Mouse (Mus musculus) forebrain, embryonic 13.5 days (tissue): Measurements from ENCODE around the gene Rxra. TPM values are rescaled to one million over a fixed set of nuclear protein-coding genes. Genes with fewer than 3 reads are reported as not detected.

ENCODE experiments used
- ATAC-seq: fragments of 200-750 bp; cut with Nextera tagmentation; 2 replicates; pipeline ENCODE4 v1.8.0; 2017
- H3K27ac ChIP-seq: fragments of 300-500 bp; sonication (generic); 2 replicates; pipeline ENCODE4 v1.5.1; 2015; ENCODE audit warnings: inconsistent platforms, mild to moderate bottlenecking, moderate library complexity
- H3K27me3 ChIP-seq: fragments of 300-500 bp; sonication (generic); 2 replicates; pipeline ENCODE4 v1.6.1; 2015; ENCODE audit warnings: mild to moderate bottlenecking, inconsistent platforms
- H3K36me3 ChIP-seq: fragments of 300-500 bp; sonication (generic); 2 replicates; pipeline ENCODE4 v1.6.1; 2015; ENCODE audit warnings: mild to moderate bottlenecking, inconsistent platforms; ENCODE audit not compliant: poor library complexity, severe bottlenecking
- H3K4me1 ChIP-seq: fragments of 300-500 bp; sonication (generic); 2 replicates; pipeline ENCODE4 v1.6.1; 2015; ENCODE audit warnings: inconsistent platforms
- H3K4me2 ChIP-seq: fragments of 300-500 bp; sonication (generic); 2 replicates; pipeline ENCODE4 v1.6.1; 2015; ENCODE audit warnings: inconsistent platforms, mild to moderate bottlenecking, moderate library complexity
- H3K4me3 ChIP-seq: fragments of 300-500 bp; sonication (generic); 2 replicates; pipeline ENCODE4 v1.5.1; 2015; ENCODE audit warnings: mild to moderate bottlenecking, inconsistent platforms
- H3K9ac ChIP-seq: fragments of 300-500 bp; sonication (generic); 2 replicates; pipeline ENCODE4 v1.6.1; 2015; ENCODE audit warnings: mild to moderate bottlenecking, inconsistent platforms
- H3K9me3 ChIP-seq: fragments of 300-500 bp; sonication (generic); replicated peaks from 2 replicates; pipeline ENCODE4 v1.6.1; 2016; ENCODE audit warnings: inconsistent platforms
- WGBS: fragments of 180-500 bp; shearing (Covaris S2); methylation state at CpG from one replicate; pipeline ENCODE4 v1.1.7; 2015; 5-methylcytosine and 5-hydroxymethylcytosine counted together
- polyA plus RNA-seq: library from polyadenylated mRNA; unstranded; fragments of >200 nt; fragmentation: Nextera tagmentation; extraction: Ambion mirVana; gene quantifications from 2 replicates; pipeline ENCODE4 v1.2.1, GENCODE M21; 2015

Gene Rxra
- polyA plus RNA-seq, 1 experiment from 2014 or later: 4.3 TPM

DNA sequence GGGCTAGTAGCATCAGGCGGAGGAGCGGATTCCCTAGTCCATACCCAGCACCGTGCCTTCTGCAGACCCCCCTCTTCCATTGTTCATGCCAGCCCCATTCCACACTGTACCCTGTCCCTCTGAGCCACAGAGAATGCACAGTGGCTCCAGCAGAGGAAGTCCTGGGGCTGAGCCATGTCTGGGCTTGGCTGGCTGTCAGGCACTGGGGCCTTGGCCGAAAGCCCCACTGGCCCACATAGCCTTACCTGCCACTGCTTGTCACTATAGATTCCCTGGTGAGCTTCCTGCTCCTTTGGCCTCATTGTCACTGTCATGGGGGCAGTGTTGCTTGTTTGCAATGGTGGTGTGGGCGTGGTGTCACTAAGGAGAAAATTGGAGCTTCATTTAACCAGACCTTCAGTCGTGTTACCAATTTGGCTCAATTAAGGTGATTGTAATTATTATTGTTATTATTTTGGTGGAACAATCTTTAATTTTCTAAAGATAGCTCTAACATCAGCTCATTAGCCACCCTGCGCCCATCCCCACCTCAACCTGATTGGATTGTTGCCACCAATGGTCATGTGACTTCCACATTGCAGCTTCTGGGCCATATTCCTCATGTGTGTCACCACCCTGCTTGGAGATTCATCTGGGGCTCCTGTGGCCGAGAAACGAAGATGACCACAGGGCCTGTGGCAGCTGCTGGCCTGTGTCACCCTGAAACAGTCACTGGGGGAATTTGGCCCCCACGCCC is 85.2 kb downstream of the Rxra start:
- peaks cover 3% of the 10 kb centered on the region; the same call in 1 of the 2 replicates for H3K27me3 ChIP-seq
- H3K4me3 ChIP-seq: no peak overlapping the region
- H3K36me3 ChIP-seq: peaks cover 21% of the 10 kb centered on the region
- H3K27ac ChIP-seq: no peak overlapping the region
- ATAC-seq: no peak
- no peaks in the 10 kb centered on the region for H3K9me3 ChIP-seq
- H3K4me2 ChIP-seq: no peak overlapping the region
- 88% methylated on average over 10 of the region's 10 CpGs for WGBS
- H3K9ac ChIP-seq: no peak overlapping the region
- H3K4me1 ChIP-seq: peaks cover 43% of the 10 kb centered on the region

DNA sequence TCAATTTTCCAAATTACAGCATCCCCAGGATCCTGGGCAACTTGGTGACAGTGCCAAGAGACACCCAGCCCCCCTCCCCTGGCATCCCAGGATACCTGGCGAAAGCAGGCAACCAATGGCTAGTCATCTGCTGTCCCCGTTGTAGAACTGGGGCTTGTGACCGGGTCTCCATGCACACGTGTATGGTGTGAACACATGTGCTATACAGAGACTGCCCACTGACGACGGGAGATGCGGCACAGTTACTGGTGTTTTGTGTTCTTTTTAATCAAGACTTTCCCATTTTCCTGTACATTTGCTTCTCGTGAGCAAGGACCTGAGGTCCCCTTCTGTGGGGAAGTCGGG is 85.7 kb downstream of the Rxra start:
- H3K27me3 ChIP-seq: peaks cover 4% of the 10 kb centered on the region; the same call in 1 of the 2 replicates
- no peak overlapping the region for H3K9ac ChIP-seq
- no peak overlapping the region for H3K4me3 ChIP-seq
- H3K36me3 ChIP-seq: peaks cover 18% of the 10 kb centered on the region
- no peak overlapping the region for H3K27ac ChIP-seq
- no peak overlapping the region for H3K4me2 ChIP-seq
- H3K4me1 ChIP-seq: peaks cover 43% of the 10 kb centered on the region
- no peaks in the 10 kb centered on the region for H3K9me3 ChIP-seq
- 88% methylated on average over 9 of the region's 9 CpGs for WGBS
- no peak for ATAC-seq

DNA sequence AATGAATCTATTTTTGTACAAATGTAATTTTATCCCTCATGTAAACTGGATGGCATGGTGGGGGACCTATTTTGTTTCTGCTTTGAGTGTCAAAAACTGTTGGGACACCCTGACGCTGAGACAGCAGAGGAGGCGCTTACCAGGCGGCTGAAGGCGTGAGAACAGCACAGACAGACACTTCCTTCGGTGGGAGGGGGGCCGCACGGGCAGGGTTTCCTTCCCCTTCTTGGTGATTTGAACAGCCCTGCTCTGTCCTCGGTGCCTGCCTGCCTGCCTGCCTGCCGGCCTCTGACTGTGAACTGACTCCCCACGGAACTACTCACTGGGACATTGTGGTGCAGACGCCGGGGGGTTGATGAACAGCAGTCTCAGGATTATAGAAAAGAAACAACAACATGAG is 86.3 kb downstream of the Rxra start:
- WGBS: 62% methylated on average over 12 of the region's 12 CpGs
- Histone ChIP-seq H3K36me3 (peaks cover 18% of the 10 kb centered on the region), H3K9me3 (no peaks in the 10 kb centered on the region), H3K27ac (no peak overlapping the region), H3K9ac (no peak overlapping the region), H3K4me2 (no peak overlapping the region), H3K4me3 (no peak overlapping the region), H3K4me1 (peaks cover 40% of the 10 kb centered on the region), H3K27me3 (peaks cover 4% of the 10 kb centered on the region; the same call in 1 of the 2 replicates)
- no peak for ATAC-seq

GRCm38 (mm10) chr2:27762920-27763780 is 86.9 kb downstream of the Rxra start:
- Histone ChIP-seq H3K4me3 (no peak overlapping the region), H3K27ac (no peak overlapping the region), H3K9ac (peak overlapping the region; percentile 21; the same call in 1 of the 2 replicates), H3K9me3 (no peaks in the 10 kb centered on the region), H3K4me1 (peaks cover 33% of the 10 kb centered on the region), H3K36me3 (peaks cover 18% of the 10 kb centered on the region), H3K27me3 (peaks cover 4% of the 10 kb centered on the region; the same call in 1 of the 2 replicates), H3K4me2 (no peak overlapping the region)
- WGBS: 75% methylated on average over 14 of the region's 14 CpGs
- ATAC-seq: no peak

GRCm38 (mm10) chr2:27764256-27764936 is 88.2 kb downstream of the Rxra start:
- peaks cover 21% of the 10 kb centered on the region for H3K4me1 ChIP-seq
- no peak overlapping the region for H3K4me2 ChIP-seq
- H3K27me3 ChIP-seq: peaks cover 9% of the 10 kb centered on the region; the same call in 1 of the 2 replicates
- H3K4me3 ChIP-seq: no peak overlapping the region
- no peak overlapping the region for H3K27ac ChIP-seq
- no peak overlapping the region for H3K9ac ChIP-seq
- peaks cover 14% of the 10 kb centered on the region for H3K36me3 ChIP-seq
- ATAC-seq: peak; percentile 54
- 17% methylated on average over 6 of the region's 6 CpGs for WGBS
- H3K9me3 ChIP-seq: no peaks in the 10 kb centered on the region

DNA sequence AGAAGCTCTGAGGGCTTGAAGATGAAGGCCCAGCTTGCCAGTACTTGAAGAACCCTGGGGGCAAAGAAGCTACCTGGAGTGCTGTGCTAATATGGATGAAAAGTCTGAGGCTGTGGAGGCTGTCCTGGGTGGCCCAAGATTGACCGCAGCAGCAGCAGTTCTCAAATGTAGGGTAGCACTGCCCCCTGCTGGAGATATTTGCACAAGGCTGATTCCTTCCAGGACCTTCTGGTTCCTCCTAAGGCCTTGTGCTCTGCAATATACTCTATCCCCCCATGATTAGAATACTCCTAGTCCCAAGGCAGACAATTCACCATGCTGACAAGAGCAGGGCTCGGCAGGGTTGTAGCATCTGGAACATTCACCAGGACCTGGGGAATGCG is 88.7 kb downstream of the Rxra start:
- H3K9ac ChIP-seq: no peak overlapping the region
- WGBS: 30% methylated on average over 3 of the region's 3 CpGs
- peaks cover 17% of the 10 kb centered on the region for H3K4me1 ChIP-seq
- no peak overlapping the region for H3K27ac ChIP-seq
- peak; percentile 74 for ATAC-seq
- no peak overlapping the region for H3K4me3 ChIP-seq
- no peaks in the 10 kb centered on the region for H3K9me3 ChIP-seq
- H3K4me2 ChIP-seq: no peak overlapping the region
- peaks cover 9% of the 10 kb centered on the region for H3K36me3 ChIP-seq
- H3K27me3 ChIP-seq: peaks cover 13% of the 10 kb centered on the region

DNA sequence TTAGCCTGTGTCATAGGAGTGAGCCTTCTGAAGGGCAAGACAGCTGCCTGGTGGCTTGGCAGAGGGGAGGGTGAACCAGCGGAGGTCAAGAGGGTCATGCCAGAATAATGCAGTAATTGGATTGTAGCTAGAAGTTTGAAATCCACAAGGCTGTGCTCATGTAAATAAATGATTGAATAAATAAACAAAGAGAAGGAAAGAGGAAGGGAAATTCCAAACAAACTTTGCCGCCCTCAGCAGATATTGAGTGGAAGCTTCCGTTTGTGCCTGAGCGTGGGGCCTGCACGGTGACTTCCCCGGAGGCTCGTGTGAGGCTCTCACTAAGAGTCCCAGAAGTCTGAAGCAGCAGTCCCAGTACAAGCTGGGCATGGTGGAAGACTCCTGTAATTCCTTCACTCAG is 91.5 kb downstream of the Rxra start:
- H3K9me3 ChIP-seq: no peaks in the 10 kb centered on the region
- ATAC-seq: no peak
- peaks cover 13% of the 10 kb centered on the region for H3K27me3 ChIP-seq
- no peak overlapping the region for H3K27ac ChIP-seq
- no peak overlapping the region for H3K4me2 ChIP-seq
- H3K4me3 ChIP-seq: no peak overlapping the region
- H3K36me3 ChIP-seq: no peaks in the 10 kb centered on the region
- peaks cover 7% of the 10 kb centered on the region for H3K4me1 ChIP-seq
- WGBS: 70% methylated on average over 7 of the region's 7 CpGs
- H3K9ac ChIP-seq: no peak overlapping the region

DNA sequence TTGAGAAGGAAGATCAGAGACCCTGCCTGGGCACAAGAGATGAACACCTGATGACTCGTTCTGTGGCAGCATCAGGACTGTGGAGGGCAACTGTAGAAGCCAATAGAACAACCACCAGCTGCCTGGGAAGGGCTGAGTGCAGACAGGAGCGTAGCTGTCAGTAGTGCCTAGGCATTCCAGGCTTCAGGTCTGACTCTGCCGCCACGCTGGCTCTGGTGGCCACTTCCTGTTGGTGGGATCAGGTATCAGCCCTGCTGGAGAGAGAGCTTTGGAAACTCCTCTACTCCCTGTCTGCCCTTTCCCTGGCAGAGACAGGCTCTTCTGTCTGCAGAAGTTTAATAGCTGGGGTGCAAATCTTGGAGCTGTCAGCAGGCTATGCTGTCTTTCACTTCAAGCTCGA is 93.5 kb downstream of the Rxra start:
- H3K36me3 ChIP-seq: no peaks in the 10 kb centered on the region
- no peak overlapping the region for H3K4me2 ChIP-seq
- H3K4me3 ChIP-seq: no peak overlapping the region
- no peaks in the 10 kb centered on the region for H3K4me1 ChIP-seq
- H3K27me3 ChIP-seq: peaks cover 13% of the 10 kb centered on the region
- WGBS: 51% methylated on average over 5 of the region's 5 CpGs
- H3K9me3 ChIP-seq: no peaks in the 10 kb centered on the region
- no peak overlapping the region for H3K27ac ChIP-seq
- ATAC-seq: no peak
- H3K9ac ChIP-seq: no peak overlapping the region

- 7% methylated on average over 4 of the region's 4 CpGs for WGBS
- Histone ChIP-seq H3K36me3 (no peaks in the 10 kb centered on the region), H3K27me3 (peaks cover 13% of the 10 kb centered on the region), H3K9ac (no peak overlapping the region), H3K9me3 (no peaks in the 10 kb centered on the region), H3K4me1 (no peaks in the 10 kb centered on the region), H3K4me3 (no peak overlapping the region), H3K4me2 (no peak overlapping the region), H3K27ac (no peak overlapping the region)
- peak; percentile 41; the same call in 1 of the 2 replicates for ATAC-seq
Observed at GRCm38 (mm10) chr2:27770205-27770604, 94.0 kb downstream of the Rxra start.

- no peaks in the 10 kb centered on the region for H3K9me3 ChIP-seq
- no peaks in the 10 kb centered on the region for H3K4me1 ChIP-seq
- H3K27ac ChIP-seq: no peak overlapping the region
- H3K4me2 ChIP-seq: no peak overlapping the region
- H3K9ac ChIP-seq: no peak overlapping the region
- WGBS: 29% methylated on average over 7 of the region's 7 CpGs
- no peak for ATAC-seq
- H3K36me3 ChIP-seq: no peaks in the 10 kb centered on the region
- no peak overlapping the region for H3K4me3 ChIP-seq
- peaks cover 9% of the 10 kb centered on the region; the same call in 1 of the 2 replicates for H3K27me3 ChIP-seq
Observed at GRCm38 (mm10) chr2:27771936-27772335, 95.7 kb downstream of the Rxra start.

GRCm38 (mm10) chr2:27772841-27773388 is 96.7 kb downstream of the Rxra start:
- H3K36me3 ChIP-seq: no peaks in the 10 kb centered on the region
- no peak overlapping the region for H3K4me3 ChIP-seq
- no peaks in the 10 kb centered on the region for H3K9me3 ChIP-seq
- H3K27ac ChIP-seq: no peak overlapping the region
- no peak for ATAC-seq
- no peak overlapping the region for H3K4me2 ChIP-seq
- WGBS: 82% methylated on average over 7 of the region's 7 CpGs
- no peaks in the 10 kb centered on the region for H3K4me1 ChIP-seq
- peaks cover 9% of the 10 kb centered on the region; the same call in 1 of the 2 replicates for H3K27me3 ChIP-seq
- no peak overlapping the region for H3K9ac ChIP-seq
